Mouse (Mus musculus) cerebellum, adult 18-20 months (tissue): ENCODE results near the gene Snd1.

Experiments
- DNase-seq, 2 experiments: peaks; one replicate each; pipeline ENCODE4 v3.0.0; 2021

Gene Snd1

DNA sequence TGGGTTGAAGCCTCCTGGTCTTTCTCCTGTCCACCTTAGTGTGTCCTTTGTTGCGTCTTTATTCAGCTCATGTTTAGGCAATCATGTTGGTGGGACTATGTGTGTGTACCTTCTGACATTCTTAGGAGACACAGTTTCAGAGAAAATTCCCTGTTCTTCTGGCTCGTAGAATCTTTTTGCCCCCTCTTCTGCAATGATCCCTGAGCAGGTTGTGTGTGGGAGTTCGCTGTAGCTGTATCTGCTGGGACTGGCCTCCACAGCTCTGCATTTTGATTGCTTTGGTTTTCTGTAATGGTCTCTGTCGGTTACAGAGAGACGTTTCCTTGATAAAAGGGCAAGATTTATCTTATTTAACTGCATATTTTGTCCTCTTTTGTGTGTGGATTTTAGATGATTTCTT lies 122.3 kb downstream of the Snd1 start:
- no peak for DNase-seq

DNA sequence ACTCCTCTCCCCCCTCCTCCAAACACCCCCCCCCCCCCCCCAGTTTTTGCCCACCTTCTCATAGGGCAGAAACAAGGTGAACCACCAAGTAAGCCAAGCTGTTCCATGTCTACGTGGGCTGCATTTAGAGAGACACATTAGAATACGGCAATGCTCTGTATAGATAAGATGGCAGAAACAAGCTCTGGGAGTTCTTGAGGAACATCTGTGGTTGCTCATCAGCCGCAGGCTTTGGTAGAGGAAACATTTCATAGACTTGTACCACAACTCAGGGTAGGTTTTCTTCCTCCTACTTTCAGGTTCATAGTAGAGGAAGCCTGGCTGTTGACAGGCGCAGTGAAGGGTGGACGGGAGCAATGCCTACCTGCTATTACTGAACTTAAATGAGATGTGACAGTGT lies 124.2 kb downstream of the Snd1 start:
- no peak for DNase-seq

DNA sequence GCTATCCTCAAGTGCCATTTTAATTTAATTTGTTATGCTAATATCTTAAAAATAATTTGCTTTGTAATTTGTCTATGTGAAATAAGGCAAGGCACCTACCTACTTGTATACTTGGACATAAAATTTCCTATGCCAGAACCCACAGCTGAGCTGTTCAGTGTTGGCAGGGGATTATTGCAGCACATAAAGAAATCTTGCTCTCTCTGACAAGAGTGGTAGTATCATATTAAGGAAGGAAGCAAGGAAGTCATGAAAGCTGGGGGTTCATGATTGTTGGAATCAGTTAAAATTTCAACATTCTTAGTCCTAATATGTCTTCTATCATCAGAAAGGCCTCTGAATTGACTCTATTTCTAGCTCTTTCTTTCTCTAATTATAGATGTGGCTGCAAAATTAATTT lies 125.5 kb downstream of the Snd1 start:
- DNase-seq: no peak

DNA sequence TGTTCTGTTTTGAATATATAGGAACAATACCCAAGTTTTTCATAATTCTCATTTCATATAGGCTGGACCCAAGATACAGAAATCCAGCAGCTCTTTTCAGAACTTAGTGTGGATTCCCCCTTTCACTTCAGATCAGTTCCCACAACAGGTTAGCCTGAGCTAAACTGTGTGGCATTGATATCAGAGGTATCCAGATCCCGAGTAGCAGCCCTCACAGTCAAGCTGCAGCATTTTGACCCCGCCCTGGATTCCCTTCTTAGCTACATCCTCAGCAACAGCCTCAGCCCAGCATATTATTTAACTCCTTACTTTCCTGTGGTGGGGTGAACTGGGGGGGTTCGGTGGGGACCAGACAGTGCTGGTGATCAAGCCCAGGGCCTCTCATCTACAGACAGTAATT lies 128.5 kb downstream of the Snd1 start:
- no peak for DNase-seq

DNA sequence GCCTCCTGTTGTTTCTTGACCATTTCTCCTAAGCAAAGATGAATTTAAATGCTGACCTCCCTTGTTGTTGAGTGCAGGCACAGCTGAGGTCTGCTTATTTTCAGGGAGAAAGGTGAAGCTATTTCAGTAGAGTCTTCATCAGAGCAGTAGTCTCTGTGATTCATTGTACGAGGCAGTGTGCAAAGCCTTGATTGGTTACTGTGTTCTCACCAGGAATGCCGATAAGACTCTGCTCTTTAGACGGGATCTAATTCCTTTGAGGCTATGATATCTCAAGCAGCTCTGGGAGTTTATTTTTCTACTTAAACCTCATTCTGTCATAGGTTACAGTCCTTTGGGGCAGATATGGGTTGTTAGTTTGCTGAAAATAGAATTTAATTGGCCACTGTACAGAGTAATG lies 128.9 kb downstream of the Snd1 start:
- DNase-seq: no peak

DNA sequence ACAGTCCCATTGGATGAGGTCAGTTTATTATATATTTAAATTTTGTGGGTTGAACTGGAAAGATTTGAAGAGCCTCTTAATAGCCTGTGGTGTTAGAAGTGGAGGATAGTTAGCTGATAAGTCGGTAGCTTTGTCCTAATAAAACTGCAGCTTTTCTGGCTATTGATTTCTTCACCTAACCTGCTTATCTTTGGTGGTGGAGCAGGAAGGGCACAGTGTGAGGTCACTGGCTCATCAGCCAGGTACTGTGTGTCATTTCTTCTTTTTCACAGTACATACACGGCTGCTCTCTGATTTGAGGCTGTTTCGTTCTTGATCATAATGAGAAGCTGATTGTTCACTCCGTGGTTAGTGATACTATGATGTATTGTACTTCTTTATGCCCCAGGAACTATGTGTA lies 134.4 kb downstream of the Snd1 start:
- no peak for DNase-seq

DNA sequence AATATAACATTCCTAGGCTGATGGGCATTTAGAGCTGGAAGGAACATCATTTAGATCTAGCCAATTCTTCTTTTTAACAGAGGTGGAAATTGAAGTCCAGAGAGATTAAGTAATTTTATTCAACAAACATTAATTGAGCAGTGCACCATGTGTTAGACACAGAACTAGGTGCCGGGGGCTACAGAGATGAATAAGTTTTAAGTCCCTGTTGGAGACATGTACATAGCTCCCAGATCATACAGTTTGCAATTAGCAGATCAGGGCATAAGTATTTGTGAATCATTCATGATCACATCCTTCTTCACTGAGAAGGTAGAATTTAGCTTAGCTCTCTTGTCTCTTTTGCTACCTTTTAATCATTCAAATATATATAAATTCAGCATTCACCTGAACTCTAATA lies 135.2 kb downstream of the Snd1 start:
- no peak for DNase-seq

DNA sequence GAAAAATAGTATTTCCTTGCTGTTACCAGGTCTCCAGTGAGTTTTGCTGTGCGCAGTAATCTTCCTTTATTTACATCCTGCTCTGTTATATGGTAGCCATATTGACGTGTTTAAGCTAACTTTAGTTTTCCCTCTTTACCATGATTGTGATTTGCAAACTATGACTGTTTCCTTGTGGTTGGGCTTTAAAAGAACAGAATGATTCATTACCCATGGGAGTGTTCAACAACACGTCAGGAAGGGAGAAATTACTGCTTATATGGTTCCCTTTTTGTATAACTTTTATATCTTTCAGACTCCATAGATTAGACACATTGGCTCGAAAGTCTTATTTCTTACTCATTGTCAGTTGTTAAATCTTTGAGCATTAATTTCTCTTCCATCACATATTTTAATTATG lies 138.5 kb downstream of the Snd1 start:
- no peak for DNase-seq

DNA sequence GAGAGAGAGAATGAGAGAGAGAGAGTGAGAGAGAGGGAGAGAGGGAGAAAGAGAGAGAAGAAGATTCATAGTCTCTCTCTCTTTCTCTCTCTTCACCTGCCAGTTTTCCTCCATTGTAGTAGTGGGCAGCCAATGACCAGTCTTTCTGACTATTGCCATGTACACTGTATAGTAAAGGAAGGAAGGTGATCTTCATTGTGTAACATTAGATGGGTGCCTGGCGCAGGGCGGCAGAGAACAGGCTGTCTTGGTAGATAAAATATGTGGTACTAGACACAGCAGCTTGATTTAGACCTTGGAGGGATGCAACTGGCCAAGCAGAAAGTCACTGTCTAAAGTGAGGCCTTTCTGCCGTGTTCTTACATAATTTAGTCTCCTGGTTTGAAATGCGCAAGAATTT lies 139.9 kb downstream of the Snd1 start:
- peak in 1 of 2 experiments; percentile 12 for DNase-seq

DNA sequence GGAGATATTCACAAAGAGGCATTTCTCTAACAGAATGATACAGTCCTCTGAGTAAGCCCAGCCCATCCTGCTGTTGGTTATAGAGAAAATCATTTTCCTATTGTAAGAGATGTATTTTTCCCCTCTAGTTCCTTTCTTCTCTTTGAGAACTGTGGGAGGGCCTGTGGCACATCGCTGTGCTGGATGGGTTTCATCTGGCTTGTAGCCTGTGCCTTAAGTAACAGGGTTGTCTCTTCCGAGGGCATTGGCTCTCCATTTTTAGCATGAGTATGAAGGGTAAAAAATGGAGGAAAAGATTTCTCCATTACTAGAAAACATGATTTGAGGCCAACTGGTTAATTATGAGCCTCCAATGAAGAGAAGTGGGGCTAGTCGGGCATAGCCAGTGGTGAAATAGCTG lies 140.5 kb downstream of the Snd1 start:
- DNase-seq: peak; percentile 32 to 34

DNA sequence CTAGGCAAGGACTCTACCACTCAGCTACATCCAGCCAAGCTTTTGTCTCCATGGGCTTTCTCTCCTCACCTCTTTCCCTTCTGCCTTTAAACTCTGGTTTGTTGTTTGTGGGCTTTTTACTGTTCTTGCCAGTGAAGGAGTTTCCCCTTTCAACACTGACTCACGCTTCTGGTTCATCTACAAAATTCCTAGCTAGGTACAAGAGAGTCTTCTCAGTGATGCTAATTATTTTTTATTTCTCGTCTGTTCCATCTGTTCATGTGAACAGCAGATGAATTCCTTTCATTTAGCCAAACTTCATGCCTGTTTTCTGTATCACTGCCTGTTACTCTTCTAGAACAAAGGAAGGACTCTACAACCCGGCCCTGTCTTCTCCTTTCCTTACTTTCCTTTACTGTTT lies 141.0 kb downstream of the Snd1 start:
- DNase-seq: peak in 1 of 2 experiments; percentile 10

DNA sequence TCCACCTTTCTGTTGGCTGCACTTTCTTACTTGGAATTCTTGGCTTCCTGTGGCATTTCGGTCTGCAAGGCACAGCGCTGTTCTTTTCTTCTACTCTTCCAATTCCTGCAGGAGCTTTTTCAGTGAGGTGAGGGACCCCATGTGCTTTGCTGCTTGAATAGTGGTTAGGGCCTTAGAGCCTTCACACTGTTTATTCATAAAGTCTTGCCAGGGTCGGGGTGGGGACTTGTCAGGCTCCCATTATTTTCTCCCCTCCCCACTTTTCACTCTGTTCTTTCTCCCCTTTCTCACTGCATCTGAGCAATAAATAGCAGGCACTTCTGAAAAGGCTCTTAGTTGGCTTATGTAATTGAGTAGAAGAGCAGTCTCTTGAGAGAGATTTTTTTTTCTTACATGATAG lies 143.4 kb downstream of the Snd1 start:
- no peak for DNase-seq

DNA sequence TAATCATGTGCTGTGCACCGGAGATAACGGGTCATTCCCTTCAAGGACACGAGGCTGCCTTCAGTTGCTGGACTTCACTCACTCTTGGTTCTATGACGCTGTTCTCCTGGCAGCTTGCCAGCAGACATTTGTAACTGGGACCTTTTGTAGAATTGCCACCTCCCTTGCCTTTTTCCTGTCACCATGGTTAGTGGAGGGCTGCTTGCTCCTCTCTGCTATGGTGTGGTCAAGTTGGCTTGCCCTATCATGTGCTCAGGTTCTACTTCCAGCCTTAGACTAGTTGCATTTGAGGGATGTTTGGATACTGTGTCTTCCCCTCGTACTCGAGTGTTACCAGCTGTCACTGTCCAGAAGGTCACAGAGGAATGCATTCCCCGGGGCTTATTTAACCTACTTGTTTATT lies 143.8 kb downstream of the Snd1 start:
- DNase-seq: peak; percentile 46 to 63

DNA sequence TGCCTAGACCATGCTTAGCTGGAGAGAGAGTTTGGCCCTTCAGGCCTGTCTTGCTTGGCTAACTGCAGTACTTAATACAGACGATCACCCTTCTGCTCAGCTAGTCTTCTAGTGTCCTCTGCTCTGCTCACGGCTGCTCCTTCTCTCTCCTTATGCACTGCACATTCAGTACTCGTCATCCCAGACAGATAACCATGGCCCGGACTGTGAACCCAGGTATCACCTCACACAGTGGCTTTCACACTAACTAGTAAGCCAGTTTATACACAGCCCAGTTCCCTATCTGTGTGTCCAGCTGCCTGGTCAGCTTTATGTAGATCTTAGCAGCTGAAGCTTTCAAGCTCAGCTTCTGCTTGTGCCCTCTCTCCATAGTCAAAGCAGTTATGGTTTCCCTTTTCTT lies 146.5 kb downstream of the Snd1 start:
- DNase-seq: no peak

DNA sequence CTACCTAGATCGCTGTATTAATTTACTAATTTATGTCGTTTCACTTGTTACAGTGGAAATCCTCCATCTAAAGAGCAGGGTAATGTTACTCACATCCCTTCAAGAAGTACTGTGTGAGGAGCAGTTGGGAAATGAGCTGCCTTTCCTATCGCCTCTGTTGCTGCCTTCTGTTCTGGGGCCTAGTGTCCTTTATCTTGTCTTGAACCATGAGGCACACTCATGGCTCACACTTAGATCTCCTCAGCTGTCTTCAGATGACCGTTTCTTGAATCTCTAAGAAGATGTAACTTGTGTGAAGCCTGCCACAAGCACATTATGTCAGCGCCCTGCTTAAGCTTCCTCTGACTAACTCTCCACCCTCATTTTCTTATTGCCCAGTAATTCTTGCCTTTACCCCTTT lies 147.0 kb downstream of the Snd1 start:
- DNase-seq: no peak

DNA sequence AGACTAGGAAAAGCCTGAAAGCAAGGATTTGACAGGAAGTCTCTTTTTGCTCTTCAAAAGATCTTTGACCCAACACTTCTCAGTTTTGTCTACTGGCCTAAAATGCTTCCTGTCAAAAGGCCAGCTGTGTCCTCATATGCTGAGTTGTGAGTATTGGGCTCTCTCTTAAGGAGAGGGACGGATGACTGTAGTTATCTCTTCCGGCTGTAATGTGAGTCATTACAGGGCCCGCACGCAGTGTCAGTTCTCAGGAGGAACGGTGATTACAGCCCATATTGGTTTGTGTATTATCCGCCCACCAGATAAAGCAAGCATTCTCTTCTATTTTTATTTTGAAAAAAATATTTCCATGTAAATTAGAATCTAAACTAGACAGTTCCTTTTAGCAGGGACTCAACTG lies 147.6 kb downstream of the Snd1 start:
- no peak for DNase-seq

DNA sequence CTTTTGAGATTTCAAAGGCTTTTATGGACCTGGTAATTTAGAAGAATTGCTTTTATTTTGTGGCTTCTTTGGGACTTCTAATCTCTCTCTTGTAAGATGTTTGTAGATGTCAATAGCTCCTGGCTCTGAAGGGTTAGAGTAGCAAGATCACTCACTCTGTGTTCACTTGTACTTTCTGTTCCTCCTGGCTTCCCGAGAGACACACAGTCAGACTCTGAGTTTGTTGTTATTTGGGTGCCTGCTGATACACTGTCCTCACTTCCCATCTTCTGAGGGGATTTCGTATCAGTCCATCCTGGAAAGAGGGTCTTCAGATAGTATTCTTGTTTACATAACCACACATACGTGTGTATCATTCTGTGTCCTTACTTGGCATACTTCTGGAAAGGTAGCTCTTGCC lies 148.0 kb downstream of the Snd1 start:
- DNase-seq: no peak

DNA sequence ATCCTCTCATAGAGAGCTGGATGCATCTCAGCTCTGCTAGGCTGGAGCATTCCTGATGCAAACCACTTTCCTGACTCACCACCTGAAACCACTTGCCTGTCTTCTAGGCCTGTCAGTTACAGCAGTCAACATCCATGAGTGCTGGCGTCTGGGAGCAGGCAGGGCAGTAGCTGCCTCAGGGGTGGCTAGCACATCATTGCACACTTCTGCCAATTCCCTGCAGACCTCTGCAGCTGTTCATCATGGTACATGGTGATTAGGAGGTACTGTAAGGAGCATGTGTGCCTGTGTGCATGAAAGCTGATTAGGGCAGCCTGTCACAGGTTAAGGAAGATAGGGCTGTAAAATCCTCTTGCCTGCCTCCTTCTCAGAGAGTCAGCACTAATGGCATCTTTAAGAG lies 153.5 kb downstream of the Snd1 start:
- no peak for DNase-seq

DNA sequence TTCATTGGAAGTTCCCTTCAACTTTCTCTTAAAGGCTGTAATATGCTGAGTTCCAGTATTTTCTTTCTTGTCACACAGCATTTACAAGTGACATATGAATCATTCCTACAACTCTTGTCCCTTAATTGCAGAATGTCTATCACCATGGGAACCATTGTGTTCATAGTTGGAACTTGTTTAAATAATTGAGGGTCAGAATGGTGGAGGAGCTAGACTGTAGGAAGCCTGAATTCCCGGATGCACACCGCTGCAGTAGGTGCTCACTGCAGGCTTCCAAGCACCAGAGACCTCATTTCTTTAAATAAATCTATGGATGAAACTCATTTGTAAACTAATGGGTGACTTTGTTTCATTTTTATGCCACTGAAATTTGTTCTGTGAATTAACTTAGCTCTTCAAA lies 154.9 kb downstream of the Snd1 start:
- no peak for DNase-seq

DNA sequence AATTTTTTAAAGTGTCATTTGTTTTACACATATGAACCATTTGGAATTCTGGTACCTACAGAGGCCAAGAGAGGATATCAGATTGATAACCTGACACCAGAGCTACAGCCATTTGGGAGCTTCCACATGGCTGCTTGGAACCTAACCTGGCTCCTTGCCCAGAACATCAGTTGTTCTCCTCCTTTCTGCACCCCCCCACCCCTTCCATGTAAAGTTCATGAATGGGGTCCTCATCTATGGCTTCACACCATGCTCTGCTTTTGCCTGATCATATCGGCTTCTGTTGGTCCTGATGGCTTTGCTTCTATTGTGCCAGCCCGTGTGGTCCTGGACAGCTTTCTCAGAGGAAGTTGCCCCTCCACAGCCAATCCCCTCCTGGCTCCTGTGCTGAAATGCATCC lies 156.0 kb downstream of the Snd1 start:
- DNase-seq: no peak

DNA sequence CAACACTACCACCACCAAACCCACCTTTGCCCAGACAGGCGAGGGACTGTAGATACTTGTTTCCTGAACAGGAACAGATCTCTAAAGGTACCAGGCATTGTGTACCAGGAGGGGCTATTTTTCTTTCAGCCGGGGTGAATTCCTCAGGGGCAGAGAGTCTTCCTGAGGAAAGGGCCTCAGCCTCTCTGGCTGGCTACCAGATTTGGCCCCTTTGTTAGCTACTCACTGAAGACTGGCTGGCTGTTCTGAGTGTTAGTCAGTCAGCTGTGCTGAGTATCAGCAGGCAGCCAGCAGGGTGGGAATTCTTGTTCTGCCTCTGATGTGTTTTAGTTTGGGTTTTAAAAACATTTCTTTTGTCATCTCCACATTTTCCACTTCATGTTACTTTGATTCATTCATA lies 158.2 kb downstream of the Snd1 start:
- DNase-seq: peak; percentile 16 to 22

DNA sequence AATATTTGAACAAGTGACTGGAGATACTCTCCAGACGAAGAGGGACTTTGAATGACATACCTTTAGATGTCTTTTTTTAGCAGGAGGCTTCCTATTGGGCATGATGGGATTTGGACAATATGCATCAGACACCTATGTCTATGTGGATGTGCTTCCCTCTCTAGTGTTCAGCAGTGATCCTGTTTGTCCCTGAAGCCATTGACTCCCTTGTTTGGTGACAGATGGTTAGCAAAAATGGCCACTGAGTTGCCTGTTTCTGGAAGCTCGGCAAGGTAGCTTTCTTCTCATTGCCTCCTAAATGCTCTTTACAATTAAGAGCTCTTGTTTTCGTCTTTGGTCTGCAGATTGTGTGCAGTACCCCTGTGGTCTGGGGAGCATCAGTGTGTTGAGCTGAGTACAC lies 158.7 kb downstream of the Snd1 start:
- DNase-seq: peak; percentile 43 to 54

DNA sequence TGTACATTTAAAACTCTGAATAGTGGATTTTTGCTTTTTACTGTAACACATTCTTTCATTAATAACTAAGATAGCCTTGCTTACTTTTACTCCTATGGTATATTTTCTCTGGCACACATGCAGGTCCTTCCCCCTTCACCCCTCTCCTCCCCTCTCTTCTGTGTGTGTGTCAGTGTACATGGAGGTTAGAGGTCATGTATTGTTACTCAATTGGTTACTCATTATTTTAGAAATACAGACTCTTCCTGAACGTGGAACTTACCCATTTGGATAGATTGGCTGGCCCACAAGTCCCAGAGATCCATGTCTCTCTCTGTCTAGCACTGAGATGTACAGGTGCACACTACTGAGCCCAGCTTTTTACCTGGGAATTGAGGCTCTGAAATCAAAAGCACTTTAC lies 160.2 kb downstream of the Snd1 start:
- no peak for DNase-seq

DNA sequence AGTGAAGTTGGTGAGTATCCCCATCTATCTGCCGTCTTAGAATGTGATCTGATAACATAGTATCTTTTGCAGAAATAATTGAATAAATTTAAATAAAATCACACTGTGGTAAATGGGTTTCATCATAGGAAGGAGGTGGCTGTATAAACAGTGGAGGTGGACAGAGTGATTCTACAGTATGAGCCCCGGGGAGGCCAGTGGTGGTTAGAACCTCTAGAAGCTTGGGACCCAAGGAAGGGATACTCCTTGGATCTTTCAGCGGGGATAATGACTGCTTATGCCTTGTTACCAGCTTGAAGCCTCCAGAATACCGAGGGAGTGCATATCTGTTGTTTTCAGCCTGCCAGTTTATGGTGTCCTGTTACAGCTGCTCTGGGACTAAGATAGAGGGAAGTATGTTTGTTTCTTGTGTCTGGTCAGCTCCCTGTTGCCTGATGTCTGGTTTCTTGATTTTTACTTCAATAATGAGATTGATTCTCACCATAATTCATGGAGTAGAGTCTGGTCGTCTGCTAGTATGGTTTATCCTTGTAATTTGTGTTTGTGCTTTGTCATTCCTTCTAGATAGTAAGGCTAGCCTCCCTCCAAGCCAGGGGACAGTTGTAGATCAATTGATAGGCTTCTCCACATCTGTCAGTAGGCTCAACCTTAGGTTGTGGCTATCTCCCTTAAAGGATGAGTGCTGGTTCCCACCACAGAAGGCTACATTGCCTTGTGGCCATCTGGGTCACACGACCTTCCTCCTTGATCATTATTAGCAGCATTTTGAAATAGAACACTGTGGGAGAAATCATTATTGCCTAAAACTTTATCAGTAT lies 160.8 kb downstream of the Snd1 start:
- no peak for DNase-seq

DNA sequence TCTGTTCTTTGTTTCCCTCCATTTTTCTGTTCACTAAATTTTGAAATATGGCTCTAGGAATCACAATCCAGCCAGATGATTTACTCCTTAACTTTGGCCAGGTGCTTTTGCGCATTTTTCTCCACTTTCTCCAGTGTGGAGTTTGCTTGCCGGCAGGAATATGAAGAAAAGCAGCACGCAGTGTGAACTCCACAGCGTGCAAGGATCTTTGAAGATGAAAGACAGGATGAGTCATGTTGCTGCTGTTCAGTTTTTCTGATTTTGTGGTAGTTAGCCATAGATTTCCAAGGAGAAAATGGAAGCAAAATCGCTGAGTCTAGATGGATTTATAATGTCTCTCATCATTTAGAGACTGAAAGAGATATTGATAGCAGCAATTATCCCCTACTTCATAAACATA lies 165.1 kb downstream of the Snd1 start:
- DNase-seq: no peak
